Mouse (Mus musculus) kidney, adult 8-10 months (tissue): Measurements from ENCODE around the gene Ppp4r3a.

Experiments used
- DNase-seq, 2 experiments: peaks; one replicate each; pipeline ENCODE4 v3.0.0; 2022

The Ppp4r3a gene

DNA sequence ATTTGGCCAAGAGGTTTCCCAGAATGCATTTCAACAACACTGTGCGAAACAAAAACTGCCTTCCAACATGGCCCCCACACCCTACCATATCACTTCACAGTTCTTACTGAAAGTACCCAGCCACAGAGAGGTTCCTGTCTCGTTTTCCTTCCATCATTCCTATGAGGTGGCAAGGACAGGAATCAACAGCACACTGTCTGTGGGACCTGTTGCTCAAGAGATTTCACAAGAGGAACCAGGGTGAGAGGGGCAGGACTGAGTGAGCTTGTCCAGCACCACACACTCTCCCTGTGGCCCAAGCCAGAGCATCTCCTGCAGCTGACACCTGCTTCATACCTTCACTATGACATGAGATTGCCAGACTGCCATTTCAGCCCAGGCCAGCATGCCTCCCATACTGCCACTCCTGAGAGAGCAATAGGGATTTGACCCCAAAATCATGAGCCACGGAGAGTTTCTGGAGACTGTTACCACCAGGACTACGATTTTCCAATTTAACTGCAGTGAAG lies 93.7 kb downstream of the Ppp4r3a start:
- DNase-seq = no peak
